Mouse (Mus musculus) midbrain, embryonic 15.5 days (tissue): Measurements from ENCODE around the gene Gtf3c1. TPM values are rescaled to one million over a fixed set of nuclear protein-coding genes. Genes with fewer than 3 reads are reported as not detected.
"Not testable (repeated sequence)": the region's sequence is repeated elsewhere in the genome, so short reads cannot be mapped to it uniquely, and the experiment has no call there.

ENCODE experiments used
- ATAC-seq: fragments of 200-750 bp; cut with Nextera tagmentation; replicated peaks from 2 replicates; pipeline ENCODE4 v1.8.0; 2017; ENCODE audit warnings: moderate TSS enrichment
- H3K27ac ChIP-seq: fragments of 300-500 bp; sonication (generic); 2 replicates; pipeline ENCODE4 v1.5.1; 2015; ENCODE audit warnings: mild to moderate bottlenecking, inconsistent platforms
- H3K27me3 ChIP-seq: fragments of 300-500 bp; sonication (generic); replicated peaks from 2 replicates; pipeline ENCODE4 v1.6.1; 2015; ENCODE audit warnings: inconsistent platforms
- H3K36me3 ChIP-seq: fragments of 300-500 bp; sonication (generic); replicated peaks from 2 replicates; pipeline ENCODE4 v1.6.1; 2015; ENCODE audit warnings: inconsistent platforms
- H3K4me1 ChIP-seq: fragments of 300-500 bp; sonication (generic); 2 replicates; pipeline ENCODE4 v1.6.1; 2015; ENCODE audit warnings: inconsistent platforms
- H3K4me2 ChIP-seq: fragments of 300-500 bp; sonication (generic); 2 replicates; pipeline ENCODE4 v1.6.1; 2015; ENCODE audit warnings: inconsistent platforms, mild to moderate bottlenecking, moderate library complexity
- H3K4me3 ChIP-seq: fragments of 300-500 bp; sonication (generic); 2 replicates; pipeline ENCODE4 v1.5.1; 2015; ENCODE audit warnings: mild to moderate bottlenecking, inconsistent platforms
- H3K9ac ChIP-seq: fragments of 300-500 bp; sonication (generic); 2 replicates; pipeline ENCODE4 v1.6.1; 2015; ENCODE audit warnings: mild to moderate bottlenecking, inconsistent platforms
- H3K9me3 ChIP-seq: fragments of 300-500 bp; sonication (generic); 2 replicates; pipeline ENCODE4 v1.6.1; 2016; ENCODE audit warnings: inconsistent platforms
- whole genome bisulfite sequencing: fragments of 180-500 bp; shearing (Covaris S2); methylation state at CpG from one replicate; pipeline ENCODE4 v1.1.7; 2015; ENCODE audit warnings: mixed read lengths; 5-methylcytosine and 5-hydroxymethylcytosine counted together
- polyA plus RNA-seq: library from polyadenylated mRNA; unstranded; fragments of >200 nt; fragmentation: Nextera tagmentation; extraction: Ambion mirVana; gene quantifications from 2 replicates; pipeline ENCODE4 v1.2.1, GENCODE M21; 2015

The Gtf3c1 gene
- polyA plus RNA-seq, 1 experiment from 2014 or later: 35.7 TPM

- no peak overlapping the region for H3K4me3 ChIP-seq
- no peaks in the 10 kb centered on the region for H3K9me3 ChIP-seq
- no peak overlapping the region for H3K4me2 ChIP-seq
- no peaks in the 10 kb centered on the region for H3K36me3 ChIP-seq
- H3K9ac ChIP-seq: no peak overlapping the region
- no peak for ATAC-seq
- H3K27ac ChIP-seq: no peak overlapping the region
- H3K27me3 ChIP-seq: no peaks in the 10 kb centered on the region
- H3K4me1 ChIP-seq: peaks cover 19% of the 10 kb centered on the region; the same call in 1 of the 2 replicates
Observed at GRCm38 (mm10) chr7:125731679-125732078, 24.1 kb upstream of the Gtf3c1 start.

GRCm38 (mm10) chr7:125723189-125723972 lies 15.8 kb upstream of the Gtf3c1 start:
- Histone ChIP-seq H3K4me1 (peaks cover 4% of the 10 kb centered on the region; the same call in 1 of the 2 replicates), H3K27ac (no peak overlapping the region), H3K36me3 (no peaks in the 10 kb centered on the region), H3K4me2 (no peak overlapping the region), H3K9ac (no peak overlapping the region), H3K27me3 (no peaks in the 10 kb centered on the region), H3K4me3 (no peak overlapping the region), H3K9me3 (no peaks in the 10 kb centered on the region)
- no peak for ATAC-seq
- 43% methylated on average over 5 of the region's 5 CpGs for WGBS

GRCm38 (mm10) chr7:125722127-125722526 lies 14.5 kb upstream of the Gtf3c1 start:
- Histone ChIP-seq H3K4me1 (peaks cover 4% of the 10 kb centered on the region; the same call in 1 of the 2 replicates), H3K27me3 (no peaks in the 10 kb centered on the region), H3K4me2 (no peak overlapping the region), H3K4me3 (no peak overlapping the region), H3K27ac (no peak overlapping the region), H3K36me3 (no peaks in the 10 kb centered on the region), H3K9ac (no peak overlapping the region), H3K9me3 (no peaks in the 10 kb centered on the region)
- no peak for ATAC-seq

- 78% methylated on average over 4 of the region's 4 CpGs for WGBS
- Histone ChIP-seq H3K9ac (no peak overlapping the region), H3K4me1 (peaks cover 4% of the 10 kb centered on the region; the same call in 1 of the 2 replicates), H3K4me2 (no peak overlapping the region), H3K36me3 (no peaks in the 10 kb centered on the region), H3K27me3 (no peaks in the 10 kb centered on the region), H3K4me3 (no peak overlapping the region), H3K9me3 (no peaks in the 10 kb centered on the region), H3K27ac (no peak overlapping the region)
- no peak for ATAC-seq
Observed at GRCm38 (mm10) chr7:125721033-125721432, 13.5 kb upstream of the Gtf3c1 start.

- Histone ChIP-seq H3K27ac (no peak overlapping the region), H3K36me3 (no peaks in the 10 kb centered on the region), H3K4me1 (peaks cover 4% of the 10 kb centered on the region; the same call in 1 of the 2 replicates), H3K27me3 (no peaks in the 10 kb centered on the region), H3K4me2 (no peak overlapping the region), H3K9me3 (no peaks in the 10 kb centered on the region), H3K9ac (no peak overlapping the region), H3K4me3 (no peak overlapping the region)
- ATAC-seq: no peak
- WGBS: 80% methylated on average over 5 of the region's 5 CpGs
Observed at GRCm38 (mm10) chr7:125720370-125720769, 12.8 kb upstream of the Gtf3c1 start.

- Histone ChIP-seq H3K27ac (no peak overlapping the region), H3K4me2 (no peak overlapping the region), H3K9me3 (no peaks in the 10 kb centered on the region), H3K4me3 (no peak overlapping the region), H3K4me1 (no peaks in the 10 kb centered on the region; the same call in 1 of the 2 replicates), H3K27me3 (no peaks in the 10 kb centered on the region), H3K36me3 (no peaks in the 10 kb centered on the region), H3K9ac (no peak overlapping the region)
- ATAC-seq: no peak
Observed at GRCm38 (mm10) chr7:125717612-125718011, 10.0 kb upstream of the Gtf3c1 start.

GRCm38 (mm10) chr7:125716724-125717123 lies 9.1 kb upstream of the Gtf3c1 start:
- Histone ChIP-seq H3K4me2 (no peak overlapping the region), H3K36me3 (no peaks in the 10 kb centered on the region), H3K4me3 (no peak overlapping the region), H3K27me3 (no peaks in the 10 kb centered on the region), H3K9me3 (no peaks in the 10 kb centered on the region), H3K4me1 (no peaks in the 10 kb centered on the region; the same call in 1 of the 2 replicates), H3K9ac (no peak overlapping the region), H3K27ac (no peak overlapping the region)
- no peak for ATAC-seq
- WGBS: 72% methylated on average over 2 of the region's 2 CpGs

GRCm38 (mm10) chr7:125714803-125715202 lies 7.2 kb upstream of the Gtf3c1 start:
- H3K27me3 ChIP-seq: no peaks in the 10 kb centered on the region
- no peak for ATAC-seq
- no peaks in the 10 kb centered on the region for H3K9me3 ChIP-seq
- H3K27ac ChIP-seq: no peak overlapping the region
- no peak overlapping the region for H3K9ac ChIP-seq
- H3K36me3 ChIP-seq: no peaks in the 10 kb centered on the region
- 94% methylated on average over 3 of the region's 3 CpGs for WGBS
- no peak overlapping the region for H3K4me2 ChIP-seq
- H3K4me1 ChIP-seq: 0 out of 2 replicates have a peak, but pooled peaks cover 2% of the 10 kb centered on the region
- H3K4me3 ChIP-seq: no peak overlapping the region

GRCm38 (mm10) chr7:125713542-125714055 lies 6.0 kb upstream of the Gtf3c1 start:
- peaks cover 11% of the 10 kb centered on the region for H3K4me1 ChIP-seq
- not testable (repeated sequence) for H3K4me3 ChIP-seq, H3K9ac ChIP-seq, H3K4me2 ChIP-seq, ATAC-seq, H3K27me3 ChIP-seq, H3K27ac ChIP-seq, H3K36me3 ChIP-seq, H3K9me3 ChIP-seq
- 87% methylated on average over 7 of the region's 7 CpGs for WGBS

- WGBS: 1% methylated on average over 15 of the region's 15 CpGs
- no peak for ATAC-seq
- peak overlapping the region; percentile 79 for H3K27ac ChIP-seq
Observed at GRCm38 (mm10) chr7:125708100-125708499, 520 bp upstream of the Gtf3c1 start.

GRCm38 (mm10) chr7:125707186-125707585 lies 394 bp downstream of the Gtf3c1 start:
- peak overlapping the region; percentile 84 for H3K4me2 ChIP-seq
- no peaks in the 10 kb centered on the region for H3K27me3 ChIP-seq
- H3K9me3 ChIP-seq: no peaks in the 10 kb centered on the region
- H3K4me3 ChIP-seq: peak overlapping the region; percentile 89
- peak; percentile 85 for ATAC-seq
- under 1% methylated on average over 24 of the region's 24 CpGs for WGBS
- peak overlapping the region; percentile 82 for H3K27ac ChIP-seq
- H3K4me1 ChIP-seq: peaks cover 43% of the 10 kb centered on the region
- peak overlapping the region; percentile 78 for H3K9ac ChIP-seq
- peaks cover 17% of the 10 kb centered on the region; the same call in 1 of the 2 replicates for H3K36me3 ChIP-seq

More at GRCm38 (mm10) chr7:125708100-125708499, 520 bp upstream of the Gtf3c1 start:
- Histone ChIP-seq H3K36me3 (peaks cover 8% of the 10 kb centered on the region; the same call in 1 of the 2 replicates), H3K9me3 (no peaks in the 10 kb centered on the region), H3K4me1 (peaks cover 43% of the 10 kb centered on the region), H3K27me3 (no peaks in the 10 kb centered on the region), H3K4me2 (peak overlapping the region; percentile 84), H3K4me3 (peak overlapping the region; percentile 89), H3K9ac (peak overlapping the region; percentile 88)

GRCm38 (mm10) chr7:125702791-125703190 lies 4.8 kb downstream of the Gtf3c1 start:
- Histone ChIP-seq H3K4me1 (peaks cover 27% of the 10 kb centered on the region), H3K27ac (no peak overlapping the region), H3K36me3 (peaks cover 58% of the 10 kb centered on the region), H3K4me2 (no peak overlapping the region), H3K27me3 (no peaks in the 10 kb centered on the region), H3K9me3 (no peaks in the 10 kb centered on the region), H3K4me3 (no peak overlapping the region), H3K9ac (no peak overlapping the region)
- no peak for ATAC-seq
- 93% methylated on average over 1 of the region's 1 CpGs for WGBS

- 84% methylated on average over 5 of the region's 5 CpGs for WGBS
Observed at GRCm38 (mm10) chr7:125694056-125694455, 13.5 kb downstream of the Gtf3c1 start.

More at GRCm38 (mm10) chr7:125694056-125694455, 13.5 kb downstream of the Gtf3c1 start:
- H3K4me1 ChIP-seq: no peaks in the 10 kb centered on the region
- no peaks in the 10 kb centered on the region for H3K27me3 ChIP-seq
- H3K36me3 ChIP-seq: peaks cover 63% of the 10 kb centered on the region
- no peak overlapping the region for H3K27ac ChIP-seq
- H3K4me2 ChIP-seq: no peak overlapping the region
- H3K9ac ChIP-seq: no peak overlapping the region
- H3K4me3 ChIP-seq: no peak overlapping the region
- ATAC-seq: no peak
- H3K9me3 ChIP-seq: no peaks in the 10 kb centered on the region
